Mouse (Mus musculus): ENCODE data around the gene Slc35a3. TPM values are rescaled to one million over a fixed set of nuclear protein-coding genes. Genes with fewer than 3 reads are reported as not detected.

Slc35a3 gene
- total RNA-seq, 2 experiments from 2014 or later: 13.1 to 14.5 TPM

GRCm38 (mm10) chr3:116648805-116649204 is 63.8 kb downstream of the Slc35a3 start:
- no peak for DNase-seq (ENCODE audit: low spot score in 2 of 2)
- intact Hi-C loops (cut with DNase I): no loop called here

- intact Hi-C loops (cut with DNase I): no loop called here
- no peak for DNase-seq (ENCODE audit: low spot score in 2 of 2)
Observed at GRCm38 (mm10) chr3:116646387-116646786, 66.2 kb downstream of the Slc35a3 start.

- no peak for DNase-seq (ENCODE audit: low spot score in 2 of 2)
- intact Hi-C loops (cut with DNase I): no loop called here
Observed at GRCm38 (mm10) chr3:116642373-116642772, 70.3 kb downstream of the Slc35a3 start.

DNA sequence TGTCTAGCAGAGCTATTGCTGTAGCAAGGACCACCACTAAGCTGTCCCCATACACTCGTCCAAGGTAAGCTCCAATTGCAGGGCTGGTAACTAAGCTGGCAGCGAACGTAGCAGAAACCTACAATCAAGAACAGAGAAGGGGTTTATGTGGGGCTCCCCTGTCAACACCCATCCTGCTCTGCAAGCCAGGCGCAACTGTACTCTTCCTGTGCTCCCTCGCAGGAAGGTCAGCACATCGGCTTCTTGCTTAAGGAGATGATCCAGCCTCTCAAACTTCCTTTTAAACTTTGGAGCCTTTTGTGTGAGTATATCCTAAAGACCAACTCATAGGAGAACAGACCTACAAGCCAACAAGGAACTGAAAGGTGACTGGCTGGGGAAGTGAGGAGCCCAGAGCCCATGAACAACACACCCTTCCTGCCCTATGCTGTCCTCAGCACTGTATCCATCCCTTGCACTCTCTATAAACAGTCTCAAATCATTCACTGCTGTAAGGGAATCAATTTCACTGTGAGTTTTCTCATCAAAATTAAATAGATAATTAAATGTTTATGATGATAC is 70.7 kb downstream of the Slc35a3 start:
- DNase-seq (ENCODE audit: low spot score in 2 of 2): no peak
- intact Hi-C loops (cut with DNase I): no loop called here

GRCm38 (mm10) chr3:116640024-116640423 is 72.6 kb downstream of the Slc35a3 start:
- DNase-seq (ENCODE audit: low spot score in 2 of 2): no peak
- intact Hi-C loops (cut with DNase I): no loop called here

DNA sequence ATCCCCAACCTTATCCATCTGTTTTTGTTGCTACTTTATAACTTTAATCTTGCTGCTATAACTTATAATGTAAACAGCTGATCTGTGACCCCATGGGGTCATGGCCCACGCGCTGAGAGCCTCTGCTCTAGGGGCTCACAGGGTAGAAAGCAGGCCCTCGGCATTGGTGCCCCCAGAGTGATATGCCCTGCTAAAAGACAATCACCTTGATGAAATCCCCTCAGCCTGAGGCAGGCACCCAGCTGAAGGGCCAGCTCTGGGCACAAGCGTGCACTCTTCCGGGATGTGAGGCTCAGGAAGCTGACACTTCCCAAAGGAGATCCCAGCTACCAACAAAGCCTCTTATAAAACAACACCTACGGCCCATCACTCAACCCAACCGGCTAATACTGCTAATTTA is 74.1 kb downstream of the Slc35a3 start:
- intact Hi-C loops (cut with DNase I): no loop called here
- no peak for DNase-seq (ENCODE audit: low spot score in 2 of 2)

GRCm38 (mm10) chr3:116637693-116638476 is 74.7 kb downstream of the Slc35a3 start:
- intact Hi-C loops (cut with DNase I): no loop called here
- DNase-seq (ENCODE audit: low spot score in 2 of 2): no peak

- intact Hi-C loops (cut with DNase I): no loop called here
- DNase-seq (ENCODE audit: low spot score in 2 of 2): no peak
Observed at GRCm38 (mm10) chr3:116635799-116636198, 76.8 kb downstream of the Slc35a3 start.

DNA sequence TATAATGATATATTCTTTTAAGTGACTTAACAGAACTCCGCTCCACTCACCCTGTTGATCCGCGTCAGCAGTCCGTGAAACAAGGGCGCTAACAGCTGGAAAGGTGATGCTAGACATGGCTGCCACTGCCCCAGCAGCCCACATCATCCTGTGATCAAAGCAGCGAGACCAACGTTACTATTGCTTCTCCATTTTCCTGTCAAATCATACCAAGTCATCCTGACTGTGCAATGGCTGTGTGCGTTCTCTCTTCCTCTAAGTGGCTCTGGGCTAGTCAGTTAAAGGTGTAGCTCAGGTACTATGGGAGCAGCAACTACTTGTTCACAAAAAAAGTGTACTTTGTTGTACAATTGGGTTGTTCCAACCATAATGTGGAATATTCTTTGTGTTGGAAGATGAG is 77.8 kb downstream of the Slc35a3 start:
- intact Hi-C loops (cut with DNase I): no loop called here
- DNase-seq (ENCODE audit: low spot score in 2 of 2): no peak

DNA sequence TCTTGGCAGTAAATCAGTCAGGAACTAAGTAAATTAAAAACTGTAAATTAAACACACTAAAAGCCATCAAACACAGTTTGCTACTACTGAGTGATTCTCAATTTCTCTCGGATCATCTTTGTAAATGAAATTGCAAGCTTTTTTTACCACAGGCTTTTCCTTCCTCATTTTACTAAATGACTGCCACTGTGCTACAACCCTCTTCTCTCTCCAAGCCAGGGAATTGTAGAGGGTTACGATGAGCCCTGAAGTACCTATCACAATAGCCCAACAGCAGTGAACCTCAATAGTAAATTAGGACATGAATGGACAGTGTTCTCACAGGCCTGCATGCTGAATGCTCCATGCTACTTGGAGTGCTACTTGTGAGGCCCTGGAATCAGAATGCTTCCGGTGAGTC is 78.5 kb downstream of the Slc35a3 start:
- DNase-seq (ENCODE audit: low spot score in 2 of 2): no peak
- intact Hi-C loops (cut with DNase I): no loop called here

DNA sequence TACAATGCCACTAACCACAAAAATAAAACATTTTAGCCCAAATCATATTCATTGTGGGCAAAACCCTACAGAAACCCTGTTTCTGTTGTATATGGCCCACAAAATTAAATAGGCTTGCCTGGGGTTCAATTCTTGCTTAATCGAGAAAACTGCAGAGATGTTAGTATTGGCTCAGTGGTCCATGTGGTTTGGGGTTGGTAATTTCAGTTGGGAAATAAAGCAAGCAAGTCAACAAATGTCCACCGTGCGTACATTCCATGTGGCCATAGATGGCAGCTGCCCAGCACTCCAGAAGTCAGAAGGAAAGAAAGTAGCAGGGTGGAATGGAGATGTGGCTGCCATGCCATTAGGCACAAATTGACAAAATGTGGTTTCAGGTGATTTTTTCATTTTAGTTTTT is 79.7 kb downstream of the Slc35a3 start:
- intact Hi-C loops (cut with DNase I): no loop called here
- no peak for DNase-seq (ENCODE audit: low spot score in 2 of 2)

DNA sequence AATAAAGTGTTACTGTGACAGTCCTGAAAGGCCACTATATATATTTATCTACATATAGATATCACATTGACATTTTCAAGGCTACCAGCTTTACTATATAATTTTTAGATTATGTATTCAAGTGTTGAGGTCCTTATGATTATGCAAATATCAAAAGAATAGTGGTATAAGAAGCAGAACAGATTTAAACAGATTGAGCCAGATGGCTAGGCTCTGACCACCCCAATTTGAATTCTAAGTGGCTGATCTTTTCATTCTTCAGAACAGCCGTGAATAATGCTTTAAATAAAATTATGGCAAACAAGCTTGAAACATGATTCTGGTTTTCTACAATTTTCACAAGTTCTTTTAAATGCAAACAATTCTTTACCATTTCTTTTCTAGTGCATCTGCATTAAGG is 81.2 kb downstream of the Slc35a3 start:
- intact Hi-C loops (cut with DNase I): no loop called here
- no peak for DNase-seq (ENCODE audit: low spot score in 2 of 2)

- DNase-seq (ENCODE audit: low spot score in 2 of 2): no peak
- intact Hi-C loops (cut with DNase I): no loop called here
Observed at GRCm38 (mm10) chr3:116622641-116623040, 90.0 kb downstream of the Slc35a3 start.

DNA sequence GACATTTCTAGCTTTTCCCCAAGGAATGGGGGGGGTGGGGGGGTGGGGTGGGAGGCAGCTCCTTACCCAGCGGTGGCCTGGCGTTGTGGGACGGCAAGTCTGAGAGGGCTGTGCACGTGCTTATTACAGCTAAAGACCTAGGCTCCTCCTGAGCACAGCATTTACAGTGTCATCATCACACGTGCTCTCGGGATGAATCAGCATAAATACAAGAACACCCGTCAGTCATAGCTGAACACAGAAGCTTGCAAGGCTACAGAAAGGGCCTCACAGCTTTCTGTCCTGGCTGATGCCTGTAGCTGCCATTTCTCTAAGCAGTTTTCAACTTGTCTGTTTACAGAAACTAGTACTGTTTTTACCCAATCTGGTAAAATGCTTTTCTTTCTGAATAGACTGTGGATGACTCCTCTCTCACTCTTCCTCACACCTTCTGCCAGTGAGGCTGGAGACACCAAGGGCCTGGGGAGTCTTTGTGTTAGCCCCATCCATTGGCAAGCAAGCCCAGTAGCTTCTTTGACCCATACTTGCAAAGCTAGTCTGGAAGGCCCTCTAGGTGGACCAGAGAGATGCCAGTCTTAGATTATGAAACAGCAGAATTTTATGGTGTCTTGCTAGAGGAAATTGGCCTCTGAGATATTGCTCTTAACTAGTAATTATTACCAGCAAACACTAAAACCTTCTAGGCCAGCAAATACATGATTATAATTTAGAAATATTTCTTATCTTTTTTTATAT is 91.8 kb downstream of the Slc35a3 start:
- DNase-seq (ENCODE audit: low spot score in 2 of 2): no peak
- intact Hi-C loops (cut with DNase I): no loop called here

Other genes with a start within 250 kb of the Slc35a3 start
- 10 to 100 TPM; 55.5 to 59.5 TPM for gene Rtca, start 204.6 kb downstream of the Slc35a3 start, total RNA-seq (2021)
- 10 to 100 TPM; 18.2 to 20.6 TPM for gene Dbt, start 199.8 kb downstream of the Slc35a3 start, total RNA-seq (2021)
- under 1 TPM in 1 of 2 experiments, not detected in 1; 0.14 TPM for gene Lrrc39, start 149.9 kb downstream of the Slc35a3 start, total RNA-seq (2021)
- gene Sass6, start 117.8 kb downstream of the Slc35a3 start, total RNA-seq (2021): 1 to 10 TPM; 5.4 to 9.0 TPM
- 10 to 100 TPM; 13.5 to 16.4 TPM for gene Trmt13, start 98.2 kb downstream of the Slc35a3 start, total RNA-seq (2021)
- gene Mfsd14a, start 50.2 kb downstream of the Slc35a3 start, total RNA-seq (2021): 10 to 100 TPM; 61.6 to 62.4 TPM
- gene Gm43191, start 31.6 kb downstream of the Slc35a3 start, total RNA-seq (2021): not detected
- gene Agl, start 95.3 kb upstream of the Slc35a3 start, total RNA-seq (2021): 10 to 100 TPM; 23.7 to 24.6 TPM
- 1 to 10 TPM in 1 of 2 experiments, under 1 TPM in 1; 0.78 to 1.8 TPM for gene Frrs1, start 146.6 kb upstream of the Slc35a3 start, total RNA-seq (2021)